8 mouse cellular contexts compared by ENCODE assay signal in the genomic region with DNA sequence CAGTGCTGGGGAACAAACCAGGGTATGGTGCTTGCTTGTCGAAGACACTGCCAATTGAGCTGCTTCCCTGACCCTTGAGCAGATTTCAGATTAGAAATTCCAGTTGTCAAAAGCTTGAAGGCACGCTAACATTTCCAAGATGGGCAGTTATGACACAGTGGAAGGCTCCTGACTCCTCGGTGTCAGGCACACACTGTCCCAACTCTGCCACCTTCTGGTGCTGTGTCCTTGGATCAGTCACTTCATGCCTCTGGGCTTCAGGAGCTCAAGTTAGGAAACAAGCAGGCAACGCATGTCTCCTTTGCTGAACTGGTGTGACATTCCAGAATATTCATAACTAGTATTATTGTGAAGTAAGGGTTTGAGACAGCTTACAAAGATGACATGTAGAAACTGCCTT. TPM values are rescaled to one million over a fixed set of nuclear protein-coding genes. Genes with fewer than 3 reads are reported as not detected.
DNase-seq lines count a peak whose midpoint lies in the region; ATAC-seq lines count a peak whose summit lies in the region.

No protein-coding gene starts in this region.

- DNase-seq in cerebellum, adult 9-10 months: peak; percentile 48
- peak; percentile 60 for DNase-seq in urinary bladder, postnatal 14 days (ENCODE audit: low spot score)
- no peak for DNase-seq in urinary bladder, adult 2 months (ENCODE audit: low spot score)
- DNase-seq in kidney, postnatal 4 days: peak; percentile 40 to 49
- DNase-seq in thymus, postnatal 36 days: peak; percentile 28 to 34
- DNase-seq in urinary bladder, postnatal 4 days (ENCODE audit: low spot score in 2 of 2): no peak

- no peak for ATAC-seq in cerebellum, adult (ENCODE audit: insufficient number of reproducible peaks, low FRiP score, low TSS enrichment)
- ATAC-seq in frontal cortex, adult (ENCODE audit: low TSS enrichment): no peak

RNA-seq across cellular contexts. Expression of gene Laptm4a, which starts 39.7 kb away (rescaled TPM):
- polyA plus RNA-seq in urinary bladder, adult 2 months (2012; rRNA removed): 786 and 857 TPM in 2 replicates

Comparison
In these comparisons a context has a peak if more than half of its experiments do, and no peak if none do; other contexts are left out.
1. DNase-seq: peak in cerebellum, adult 9-10 months (single experiment), urinary bladder, postnatal 14 days (single experiment), kidney, postnatal 4 days (2 of 2) and thymus, postnatal 36 days (2 of 2); none in urinary bladder, adult 2 months (single experiment) and urinary bladder, postnatal 4 days (0 of 2).